Mouse (Mus musculus) testis, adult 2 months (tissue): ENCODE results near the gene Epn2.

Experiments used
- CTCF ChIP-seq: fragments of 200-500 bp; IDR thresholded peaks from 2 replicates; pipeline ENCODE4 v1.5.1; 2012; ENCODE audit warnings: low read depth, mild to moderate bottlenecking, inconsistent platforms, low read length, moderate library complexity; ENCODE audit not compliant: control insufficient read depth, insufficient read depth, insufficient replicate concordance
- POLR2A ChIP-seq: fragments of 200-500 bp; IDR thresholded peaks from 2 replicates; pipeline ENCODE4 v1.6.1; 2012; ENCODE audit warnings: low read depth, mild to moderate bottlenecking, inconsistent platforms, low read length, moderate library complexity; ENCODE audit not compliant: control insufficient read depth

DNA sequence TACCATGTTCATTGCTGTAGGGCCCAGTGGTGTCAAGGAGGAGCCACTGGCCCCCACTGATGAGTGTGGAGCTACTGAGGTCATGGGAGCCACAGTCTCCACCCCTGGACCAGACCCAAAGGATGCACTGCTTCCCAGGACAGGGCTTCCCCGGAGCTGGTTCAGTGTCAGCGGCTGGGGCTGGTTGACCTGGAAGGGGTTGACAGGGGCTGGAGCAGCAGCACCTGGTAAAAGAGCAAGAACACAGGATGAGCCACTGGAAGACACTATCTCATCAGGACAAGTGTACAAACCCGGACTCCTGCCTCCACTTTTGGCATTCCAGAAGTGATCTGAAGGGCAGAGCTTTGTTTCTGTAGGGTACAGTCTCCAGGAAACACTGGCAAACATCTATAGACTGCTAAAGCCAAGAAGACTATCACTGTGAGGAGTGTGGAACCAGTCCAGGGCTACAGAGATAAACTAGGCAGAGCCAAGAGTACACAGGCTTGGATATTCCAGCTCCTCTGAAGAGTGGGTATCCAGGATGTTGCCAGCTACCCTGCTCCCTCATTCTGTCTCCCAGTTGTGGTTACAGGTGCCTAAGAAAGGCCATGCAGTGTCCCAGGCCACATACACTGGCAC lies 59.9 kb downstream of the Epn2 start:
- TF ChIP-seq CTCF, result no peak
- no peak for TF ChIP-seq POLR2A
